Mouse (Mus musculus) adrenal gland, postnatal 10 days (tissue): ENCODE results near the gene Alg5. TPM values are rescaled to one million over a fixed set of nuclear protein-coding genes. Genes with fewer than 3 reads are reported as not detected.
"Not testable (repeated sequence)": the region's sequence is repeated elsewhere in the genome, so short reads cannot be mapped to it uniquely, and the experiment has no call there.

Experiments used
- DNase-seq: peaks from one replicate; pipeline ENCODE4 v3.0.0; 2021; ENCODE audit warnings: mixed read lengths
- long read RNA-seq, 2 experiments: library from polyadenylated mRNA; stranded (forward); transcript quantifications; one replicate each; pipeline ENCODE4 v2.0.0; 2021
- total RNA-seq, 2 experiments: library from RNA; stranded (reverse); gene quantifications; 2 replicates each; pipeline ENCODE4 v1.2.3; 2021

The Alg5 gene
- 10 to 100 TPM; 35.2 TPM for total RNA-seq
- long read RNA-seq, experiment 1, transcript Alg5-201 (10 exons, 1,471 nt), result major isoform, 105 of 111 reads
- long read RNA-seq, experiment 1, partial matches to known transcripts, result 2 of 111 reads
- long read RNA-seq, experiment 1, other reads (novel, unspliced or antisense), result 1 of 111 reads
- long read RNA-seq, experiment 2, transcript Alg5-201 (10 exons, 1,471 nt), result major isoform, 59 of 65 reads
- long read RNA-seq, experiment 2, partial matches to known transcripts, result 1 of 65 reads
- long read RNA-seq, experiment 2, other reads (novel, unspliced or antisense), result 2 of 65 reads

DNA sequence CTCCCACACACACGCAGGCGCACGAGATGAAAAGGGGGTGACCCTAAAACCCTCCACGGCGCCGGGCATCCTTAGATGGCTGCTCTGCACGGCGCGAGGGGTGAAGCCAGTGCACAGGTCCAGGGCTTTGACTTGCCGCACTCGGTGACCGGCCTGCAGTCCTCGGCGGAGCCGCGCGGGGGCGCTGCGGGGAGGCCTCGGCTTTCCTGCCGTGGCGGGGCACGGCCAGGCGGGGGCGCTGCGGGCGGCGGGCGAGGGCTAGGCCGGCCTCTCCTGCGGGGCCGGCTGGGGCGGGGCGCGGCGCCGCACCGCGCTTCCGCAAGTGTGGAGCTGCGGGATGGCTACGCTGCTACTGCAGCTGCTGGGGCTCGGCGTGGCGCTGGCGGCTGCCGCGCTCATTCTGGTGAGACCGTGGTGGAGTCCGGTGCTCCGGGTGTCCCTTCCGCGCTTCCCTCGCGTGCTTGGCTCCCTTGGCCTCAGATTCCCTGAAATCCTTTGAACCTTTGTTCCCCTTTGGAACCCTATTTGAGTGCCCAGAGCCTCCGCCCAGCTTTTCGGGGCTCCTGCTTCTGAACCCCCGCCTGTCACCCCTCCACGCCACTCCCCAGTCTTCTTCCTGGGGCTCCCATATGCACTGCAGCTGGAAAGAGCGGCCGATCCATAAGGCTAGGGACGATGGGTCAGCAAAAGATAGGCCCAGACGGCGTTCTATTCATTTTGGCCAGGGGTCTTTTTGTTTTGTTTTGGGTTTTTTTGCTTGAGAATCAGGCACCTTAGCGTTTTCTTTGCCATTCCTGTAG, at the start of gene Alg5, which contains the start of gene Exosc8:
Gene Alg5, plus strand, starts transcription at position 293 of the 800 bp plus-strand sequence.
Gene Exosc8, minus strand, starts transcription at position 147 of the 800 bp plus-strand sequence.
- DNase-seq, result peak; percentile 97

DNA sequence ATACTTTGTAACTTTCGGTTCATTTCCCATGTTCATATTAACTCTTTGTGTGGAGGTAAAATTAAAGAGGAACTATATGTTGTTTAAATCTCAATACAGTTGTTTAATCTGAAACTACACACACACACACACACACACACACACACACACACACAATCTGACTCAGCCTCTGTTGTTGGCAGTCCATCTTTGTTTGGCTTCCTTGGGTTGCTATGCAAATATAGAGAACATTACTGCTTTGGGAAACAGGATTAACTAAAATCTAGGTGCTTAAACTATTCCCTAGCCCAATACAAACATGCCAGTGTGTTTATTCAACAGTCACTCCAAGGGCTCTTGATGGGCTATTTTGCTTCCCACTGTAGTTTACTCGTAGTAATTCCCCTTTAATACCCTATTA, 48.1 kb upstream of the Alg5 start:
- DNase-seq, result no peak

DNA sequence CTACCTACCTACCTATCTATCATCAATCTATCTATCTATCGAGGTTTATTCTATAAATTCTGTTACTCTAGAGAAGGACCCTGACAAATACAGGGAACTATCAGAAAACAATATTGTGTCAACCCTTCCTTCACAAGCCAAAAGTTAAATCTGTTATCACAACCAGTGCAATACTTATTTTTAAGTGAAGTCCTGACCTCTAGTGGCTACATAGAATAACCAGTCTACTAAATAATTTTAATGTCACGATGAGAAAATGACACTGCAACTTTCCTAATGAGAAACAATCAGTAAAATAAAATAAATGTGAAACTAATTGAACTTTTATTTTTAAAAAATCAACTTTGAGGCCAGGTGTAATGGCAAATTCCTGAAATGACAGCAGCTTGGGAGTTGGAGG, 46.2 kb upstream of the Alg5 start:
- DNase-seq, result no peak

DNA sequence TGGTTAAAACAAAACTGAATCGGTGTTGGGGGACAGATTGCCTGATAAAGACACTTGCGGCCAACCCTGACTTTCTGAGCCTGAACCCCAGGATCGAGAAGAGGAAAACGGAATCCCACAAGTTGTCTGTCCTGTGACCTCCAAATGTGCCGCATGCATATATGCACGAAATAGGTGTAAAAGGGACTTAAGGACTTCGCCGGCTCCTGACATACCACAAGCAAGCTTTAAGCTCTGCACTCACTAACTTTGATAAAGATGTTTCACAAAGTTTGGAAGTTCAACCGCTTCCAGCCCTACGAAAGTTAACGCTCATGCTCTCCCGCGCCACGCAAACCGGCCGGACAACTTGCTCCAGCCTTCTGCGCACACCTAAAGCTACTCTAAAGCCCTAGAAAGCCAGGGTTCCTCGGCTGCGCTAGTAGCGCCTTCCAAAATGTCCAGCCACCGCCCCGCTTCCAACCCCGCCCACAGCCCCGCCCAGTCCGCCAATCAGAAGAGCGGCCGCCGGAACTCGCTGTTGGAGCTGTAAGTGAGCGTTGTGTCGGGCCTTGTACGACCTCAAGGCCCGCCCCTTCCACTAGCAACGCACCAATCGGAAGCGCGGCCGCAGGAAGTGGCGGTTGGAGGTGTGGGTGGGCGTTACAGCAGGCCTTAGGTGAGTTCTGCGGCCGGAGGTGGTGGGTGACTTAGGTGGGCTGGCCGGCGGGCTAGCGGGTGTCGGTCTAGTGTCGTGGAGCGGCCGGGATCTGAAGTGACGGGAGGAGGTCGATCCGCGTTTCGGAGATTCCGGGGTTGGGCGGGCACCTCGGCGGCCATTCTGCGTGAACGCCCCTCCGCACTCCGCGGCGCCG, 42.9 kb upstream of the Alg5 start, which contains the start of gene Supt20:
Gene Supt20, plus strand, starts transcription at position 606 of the 854 bp plus-strand sequence.
- peak; percentile 96 for DNase-seq

DNA sequence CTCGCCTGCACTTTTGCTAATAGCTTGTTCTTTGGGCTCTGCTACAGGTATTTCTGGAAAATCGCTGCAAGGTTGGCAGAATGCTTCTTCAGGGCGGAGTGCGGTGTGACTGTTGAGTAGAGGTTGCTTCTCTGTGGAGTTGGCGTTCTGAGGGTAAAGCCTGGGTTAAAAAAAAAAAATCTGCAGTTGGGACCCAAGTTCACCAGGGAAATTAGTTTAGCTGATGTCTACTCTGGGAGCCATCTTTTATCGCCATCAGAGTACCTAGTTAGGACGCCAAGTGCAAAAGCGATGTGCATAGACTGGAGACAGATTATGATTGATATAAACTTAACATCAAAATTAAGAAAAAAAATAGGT, 42.3 kb upstream of the Alg5 start:
- no peak for DNase-seq

DNA sequence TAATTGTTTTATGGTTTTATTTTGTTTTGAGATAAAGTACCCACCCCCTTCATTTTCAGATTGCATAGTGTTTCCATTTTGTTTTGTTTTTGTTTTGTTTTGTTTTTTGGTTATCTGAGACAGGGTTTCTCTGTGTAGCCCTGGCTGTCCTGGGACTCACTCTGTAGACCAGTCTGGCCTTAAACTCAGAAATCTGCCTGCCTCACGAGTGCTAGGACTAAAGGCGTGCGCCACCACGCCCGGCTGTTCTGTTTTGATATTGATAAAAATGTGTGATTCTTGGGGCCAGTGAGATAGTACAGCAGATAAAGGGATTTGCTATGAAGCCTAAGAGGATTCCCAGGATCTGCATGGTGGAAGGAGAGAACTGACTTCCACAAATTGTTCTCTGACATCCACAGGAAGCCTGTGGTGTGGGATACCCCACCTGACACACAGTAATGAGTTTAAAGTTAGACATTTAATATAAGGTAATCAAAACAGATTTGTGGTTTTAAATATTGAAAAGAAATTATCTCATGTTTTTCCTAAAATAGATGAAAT, 35.5 kb upstream of the Alg5 start:
- DNase-seq, result no peak

DNA sequence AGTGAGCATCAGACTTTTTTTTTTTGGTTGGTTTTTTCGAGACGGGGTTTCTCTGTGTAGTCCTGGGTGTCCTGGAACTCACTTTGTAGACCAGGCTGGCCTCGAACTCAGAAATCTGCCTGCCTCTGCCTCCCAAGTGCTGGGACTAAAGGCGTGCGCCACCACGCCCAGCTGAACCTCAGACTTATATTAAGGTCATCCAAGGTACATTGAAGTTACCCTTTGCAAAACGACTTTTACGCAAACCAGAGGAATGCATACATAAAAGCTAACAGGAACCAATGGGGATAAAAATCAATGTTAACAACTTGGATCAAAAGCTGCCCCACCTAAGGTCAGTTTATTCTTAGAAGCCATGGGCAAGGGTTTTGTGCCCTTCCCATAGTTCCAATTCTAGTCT, 31.2 kb upstream of the Alg5 start:
- not testable (repeated sequence) for DNase-seq

DNA sequence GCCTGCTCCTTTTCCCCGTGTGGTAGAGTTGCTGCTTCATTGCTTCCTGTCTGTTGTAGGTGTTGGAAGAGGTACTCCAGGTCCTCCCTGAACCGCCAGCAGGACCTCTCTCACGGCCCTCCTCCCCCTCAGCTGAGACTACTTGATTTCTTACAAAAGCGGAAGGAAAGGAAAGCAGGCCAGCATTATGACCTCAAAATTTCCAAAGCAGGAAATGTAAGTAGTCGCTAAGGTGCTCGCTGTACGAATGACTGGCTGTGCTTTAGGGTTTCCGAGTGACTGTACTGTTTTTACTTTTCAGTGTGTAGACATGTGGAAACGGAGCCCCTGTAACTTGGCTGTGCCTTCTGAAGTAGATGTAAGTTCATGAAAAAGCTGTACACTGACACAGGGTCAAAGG, 26.4 kb upstream of the Alg5 start:
- no peak for DNase-seq

DNA sequence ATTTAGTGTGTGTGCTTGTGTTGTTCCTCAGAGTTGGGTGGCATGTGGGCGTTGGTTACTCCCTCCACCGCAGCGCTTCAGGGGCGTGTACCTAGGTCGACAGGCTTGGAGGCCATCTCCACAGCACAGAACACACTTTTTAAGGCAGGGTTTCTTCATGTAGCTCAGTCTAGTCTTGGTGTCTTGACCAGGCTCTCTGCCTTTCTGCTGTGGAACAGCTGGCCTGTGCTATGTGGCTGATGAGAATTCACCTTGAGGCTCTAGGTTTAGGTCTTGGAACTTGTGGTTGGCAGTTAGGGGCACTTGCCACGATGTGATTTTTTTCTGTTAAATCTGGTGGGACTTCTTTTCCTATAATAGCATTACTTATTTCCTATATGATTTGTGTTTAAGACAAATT, 21.1 kb upstream of the Alg5 start, which contains the start of gene Gm21958:
Gene Gm21958, minus strand, starts transcription at position 101 of the 400 bp plus-strand sequence.
- no peak for DNase-seq

DNA sequence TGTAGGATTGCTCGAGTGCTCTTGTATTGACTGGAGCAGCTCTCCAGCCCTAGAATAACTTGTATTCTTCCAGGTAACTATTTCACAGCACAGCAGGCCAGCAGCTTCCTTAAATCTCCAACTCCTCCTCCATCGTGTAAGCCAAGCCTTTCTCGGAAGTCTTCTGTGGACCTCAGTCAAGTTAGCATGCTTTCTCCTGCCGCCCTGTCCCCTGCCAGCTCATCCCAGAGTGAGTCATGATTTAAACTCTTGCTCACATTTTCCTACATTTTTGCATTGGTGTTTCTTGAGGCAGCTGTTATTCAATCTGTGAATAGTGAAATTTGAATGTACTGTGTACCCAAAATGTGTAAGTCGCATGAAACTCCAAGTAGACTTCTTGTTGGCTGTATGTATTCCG, 19.9 kb upstream of the Alg5 start:
- DNase-seq, result no peak

DNA sequence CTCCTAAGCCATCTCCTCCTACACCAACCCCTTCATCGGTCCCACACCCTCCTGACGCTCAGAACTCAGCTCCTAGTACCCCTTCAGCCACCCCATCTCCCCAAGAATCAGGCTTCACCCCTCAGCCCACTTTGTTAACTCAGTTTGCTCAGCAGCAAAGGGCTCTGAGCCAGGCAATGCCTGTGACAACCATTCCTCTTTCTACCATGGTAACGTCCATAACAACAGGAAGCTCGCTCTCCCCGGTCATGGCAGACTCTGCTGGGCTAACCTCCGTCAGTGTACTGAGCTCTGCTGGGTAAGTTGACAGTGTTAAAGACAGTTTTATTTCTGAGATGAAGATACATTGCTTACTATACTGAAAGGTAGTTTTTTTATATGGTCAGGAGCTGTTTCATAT, 18.0 kb upstream of the Alg5 start:
- no peak for DNase-seq

DNA sequence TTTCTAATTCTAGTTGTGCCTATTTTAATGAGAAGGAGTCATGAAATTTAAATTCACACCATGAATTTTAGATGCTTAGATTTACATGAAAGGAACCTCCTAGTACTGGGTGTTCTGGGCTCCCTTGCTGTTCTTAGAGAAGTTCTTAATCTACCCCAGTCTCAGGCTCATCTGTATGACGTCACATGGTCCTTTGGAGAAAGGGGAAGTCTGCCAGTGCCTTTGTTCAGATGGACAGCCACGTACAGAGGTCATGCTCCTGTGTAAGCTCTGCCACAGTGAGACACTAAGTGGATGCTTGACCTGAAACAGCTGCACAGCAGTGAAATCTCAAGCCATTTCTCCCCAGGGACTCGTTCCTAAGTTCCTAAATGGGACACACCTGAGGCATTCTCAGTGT, 16.4 kb upstream of the Alg5 start:
- DNase-seq, result no peak

DNA sequence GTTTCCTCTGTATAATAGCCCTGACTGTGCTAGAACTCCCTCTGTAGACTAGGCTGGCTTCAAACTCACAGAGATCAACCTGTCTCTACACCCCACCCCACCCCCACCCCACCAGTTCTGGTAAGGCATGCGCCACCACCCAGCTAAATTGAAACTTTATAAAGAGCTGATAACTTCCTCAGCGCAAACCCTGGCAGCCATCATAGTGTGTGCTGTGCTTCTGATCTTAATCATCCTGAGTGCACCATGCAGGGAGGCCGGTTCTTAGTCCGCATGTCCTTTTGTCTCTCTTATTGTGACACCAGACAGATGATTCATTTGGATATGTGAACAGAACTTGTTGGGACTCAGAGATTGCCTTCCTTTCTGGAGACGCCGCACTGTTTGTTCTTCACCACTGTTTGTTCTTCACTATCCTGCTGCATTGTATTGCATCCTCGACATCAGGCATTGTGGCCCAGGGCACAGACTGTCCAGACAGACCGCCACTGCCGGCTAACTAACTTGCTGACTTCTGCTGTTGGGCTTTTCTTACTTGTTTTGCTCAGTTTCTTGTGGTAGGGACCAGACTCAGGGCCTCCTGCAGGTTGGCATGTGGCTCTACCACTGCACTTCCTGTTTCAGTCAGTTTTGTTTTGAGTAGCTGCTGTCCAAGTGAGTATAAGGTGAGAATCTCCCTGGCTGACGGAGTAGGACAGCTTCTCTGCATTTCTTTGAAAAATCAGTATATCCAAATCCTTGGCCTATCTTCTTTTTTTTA, 11.4 kb upstream of the Alg5 start:
- DNase-seq, result no peak

DNA sequence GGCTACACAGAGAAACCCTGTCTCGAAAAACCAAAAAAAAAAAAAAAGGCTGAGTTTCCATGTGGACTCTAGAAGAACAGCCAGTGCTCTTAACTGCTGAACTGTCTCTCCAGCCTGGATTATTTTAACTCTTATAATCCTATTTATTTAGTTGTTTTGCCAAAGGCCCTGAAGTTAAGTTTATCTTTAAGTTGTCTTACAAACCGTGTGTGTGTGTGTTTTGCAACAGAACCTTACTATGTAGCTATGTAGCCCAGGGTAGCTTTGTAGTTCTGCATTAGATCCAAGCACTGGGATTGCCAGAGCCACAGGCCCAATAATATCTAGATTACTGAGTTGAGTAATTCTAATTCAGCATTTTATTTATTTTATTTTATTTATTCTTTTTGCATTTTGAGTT, 10.0 kb upstream of the Alg5 start:
- DNase-seq, result no peak

DNA sequence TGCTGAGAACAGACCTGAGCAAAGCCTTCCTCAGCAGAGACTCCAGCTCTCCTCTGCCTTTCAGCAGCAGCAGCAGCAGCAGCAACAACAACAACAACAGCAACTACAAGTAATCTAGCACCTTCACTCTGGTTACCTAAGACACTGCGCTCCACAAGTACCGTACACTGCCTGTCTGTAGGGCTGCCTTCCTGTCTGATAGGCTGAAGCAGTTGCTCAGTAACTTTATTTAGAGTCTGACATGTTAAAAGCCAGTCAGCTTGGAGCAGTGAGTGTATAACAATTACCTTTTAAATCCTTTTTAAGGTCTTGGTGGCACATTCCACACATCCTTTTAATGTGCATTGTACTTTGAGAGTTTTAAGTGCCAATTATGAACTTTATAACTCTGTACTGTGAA, 7.8 kb upstream of the Alg5 start:
- no peak for DNase-seq

DNA sequence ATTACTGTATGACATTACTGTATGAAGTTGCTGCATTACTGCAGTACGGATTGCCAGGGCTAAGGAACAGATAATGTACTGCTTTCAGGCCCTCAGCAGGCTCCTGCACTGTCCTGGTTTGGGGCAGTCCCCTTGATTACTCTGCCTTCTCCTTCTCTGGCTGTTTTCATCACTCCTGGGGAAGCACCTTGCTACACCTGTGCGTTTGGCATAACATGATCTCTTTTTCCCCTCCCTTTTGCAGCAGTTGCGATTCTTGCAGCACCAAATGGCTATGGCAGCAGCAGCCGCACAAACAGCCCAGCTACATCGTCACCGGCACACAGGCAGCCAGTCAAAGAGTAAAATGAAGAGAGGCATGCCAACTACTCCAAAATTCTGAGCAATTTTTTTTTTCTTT, 7.2 kb upstream of the Alg5 start:
- DNase-seq, result no peak

DNA sequence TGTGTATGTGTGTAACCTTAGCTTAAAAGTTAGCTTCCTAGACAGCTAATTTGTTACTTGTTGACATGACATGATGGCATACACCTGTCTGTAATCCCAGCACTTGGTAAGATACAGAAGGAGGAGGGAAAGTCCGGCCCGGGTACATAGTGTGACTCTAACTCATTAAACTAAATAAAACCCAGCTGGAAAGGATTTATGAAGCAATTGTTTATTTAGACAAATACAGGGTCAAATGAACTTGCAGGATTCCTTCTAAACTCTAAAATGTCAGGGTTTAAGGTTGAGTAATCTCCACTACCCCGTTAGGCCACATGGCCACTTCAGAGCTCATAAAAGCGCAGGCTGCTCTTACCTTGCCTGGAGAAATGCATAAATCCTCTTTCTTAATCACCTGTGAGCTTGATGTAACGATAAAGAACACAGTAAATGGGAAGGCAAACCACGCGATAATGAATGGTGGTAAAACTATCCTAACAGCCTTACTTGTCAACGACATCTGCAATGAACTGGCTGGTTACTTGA, 3.7 kb upstream of the Alg5 start:
- no peak for DNase-seq

DNA sequence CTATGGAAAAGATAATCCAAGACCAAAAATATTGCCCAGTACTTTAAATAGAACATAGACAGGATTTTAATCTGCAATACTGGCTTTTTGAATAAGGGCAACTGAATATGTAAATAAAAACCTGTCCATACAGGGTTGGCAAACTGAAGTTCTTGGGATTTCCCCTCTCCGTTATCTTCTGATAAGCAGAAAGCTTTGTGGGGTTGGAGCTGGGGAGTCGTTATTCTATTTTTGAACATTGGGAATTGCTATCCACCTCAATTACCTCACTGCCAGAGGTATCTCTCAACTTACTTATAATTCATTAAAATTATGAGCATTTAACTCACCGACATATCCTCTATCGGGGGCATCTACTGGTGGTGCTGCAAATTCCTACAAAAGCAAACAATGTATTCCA, 3.0 kb upstream of the Alg5 start:
- no peak for DNase-seq

DNA sequence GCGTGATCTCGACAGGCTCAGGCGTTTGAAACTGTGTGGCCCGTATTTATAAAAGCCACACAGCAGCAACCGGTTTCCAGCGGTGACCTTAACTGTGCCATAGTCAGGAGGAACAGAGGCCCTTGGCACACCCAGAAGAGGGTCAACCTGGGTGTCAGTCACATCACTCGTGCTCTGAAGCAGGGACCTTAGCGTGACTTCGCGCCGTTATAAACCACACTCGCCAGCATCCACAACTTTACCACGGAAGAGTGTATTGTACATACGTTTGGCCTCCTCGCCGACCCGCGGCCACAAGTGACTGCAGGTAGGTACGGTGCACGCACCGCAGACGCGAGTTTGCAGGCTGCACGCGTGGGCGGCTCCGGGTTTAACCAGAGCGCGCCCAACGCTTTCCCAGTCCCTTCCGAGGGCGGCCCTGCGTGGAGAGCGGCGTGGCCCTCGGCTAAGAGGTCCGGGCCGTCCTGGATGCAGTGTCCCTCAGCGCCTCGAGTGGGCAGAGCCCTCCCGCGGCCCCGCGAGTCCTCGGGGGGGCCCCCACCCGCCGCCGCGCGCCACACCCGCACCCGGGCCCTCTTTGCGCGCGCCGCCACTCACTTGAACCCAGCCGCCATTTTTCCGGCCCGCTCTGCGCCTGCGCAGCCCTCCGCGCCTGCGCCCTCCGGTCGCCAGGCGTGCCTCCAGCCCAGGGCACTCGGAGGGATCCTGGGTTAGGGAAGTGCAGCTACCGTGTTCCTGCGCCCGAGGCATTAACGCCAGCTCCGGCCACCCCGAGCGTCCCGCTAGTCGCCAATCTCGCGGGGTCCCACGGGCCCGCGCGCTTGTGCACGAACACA, 710 bp upstream of the Alg5 start:
- DNase-seq, result peak; percentile 95
